Mouse (Mus musculus) MEL (cell line): Measurements from ENCODE around the gene Spef2.

Experiments
- CHD2 ChIP-seq: IDR thresholded peaks from 2 replicates; pipeline ENCODE4 v1.6.1; 2011; ENCODE audit warnings: low read length, improper control_type of control experiment
- CTCF ChIP-seq, 3 experiments: IDR thresholded peaks in 2 of 3; conservative IDR thresholded peaks in 1 of 3; 2 replicates each; pipeline ENCODE4 v1.5.1; 2011 to 2012; ENCODE audit warnings: low read length in 3 of 3, low read depth in 2 of 3, mild to moderate bottlenecking in 2 of 3, improper control_type of control experiment in 1 of 3, inconsistent platforms in 1 of 3, mixed read lengths in 1 of 3, moderate library complexity in 1 of 3; ENCODE audit not compliant: control insufficient read depth in 1 of 3, insufficient read depth in 1 of 3, poor library complexity in 1 of 3, severe bottlenecking in 1 of 3
- GATA1 ChIP-seq: IDR thresholded peaks from 2 replicates; pipeline ENCODE4 v1.6.1; 2011; ENCODE audit warnings: low read depth, low read length, improper control_type of control experiment
- KAT2A ChIP-seq: conservative IDR thresholded peaks from 2 replicates; pipeline ENCODE4 v1.6.1; 2012; ENCODE audit warnings: low read depth, low read length, improper control_type of control experiment, inconsistent platforms
- POLR2A ChIP-seq, 2 experiments: IDR thresholded peaks; 2 replicates each; pipeline ENCODE4 v1.6.1; 2011 to 2012; ENCODE audit warnings: low read length in 2 of 2, mild to moderate bottlenecking in 2 of 2, control low read depth in 1 of 2, improper control_type of control experiment in 1 of 2, low read depth in 1 of 2, moderate library complexity in 1 of 2; ENCODE audit not compliant: control insufficient read depth in 1 of 2, insufficient read depth in 1 of 2, poor library complexity in 1 of 2
- SMC3 ChIP-seq: IDR thresholded peaks from 2 replicates; pipeline ENCODE4 v1.6.1; 2011; ENCODE audit warnings: low read depth, low read length, improper control_type of control experiment
- TBP ChIP-seq: IDR thresholded peaks from 2 replicates; pipeline ENCODE4 v1.8.0; 2011; ENCODE audit warnings: low read depth, low read length, improper control_type of control experiment

DNA sequence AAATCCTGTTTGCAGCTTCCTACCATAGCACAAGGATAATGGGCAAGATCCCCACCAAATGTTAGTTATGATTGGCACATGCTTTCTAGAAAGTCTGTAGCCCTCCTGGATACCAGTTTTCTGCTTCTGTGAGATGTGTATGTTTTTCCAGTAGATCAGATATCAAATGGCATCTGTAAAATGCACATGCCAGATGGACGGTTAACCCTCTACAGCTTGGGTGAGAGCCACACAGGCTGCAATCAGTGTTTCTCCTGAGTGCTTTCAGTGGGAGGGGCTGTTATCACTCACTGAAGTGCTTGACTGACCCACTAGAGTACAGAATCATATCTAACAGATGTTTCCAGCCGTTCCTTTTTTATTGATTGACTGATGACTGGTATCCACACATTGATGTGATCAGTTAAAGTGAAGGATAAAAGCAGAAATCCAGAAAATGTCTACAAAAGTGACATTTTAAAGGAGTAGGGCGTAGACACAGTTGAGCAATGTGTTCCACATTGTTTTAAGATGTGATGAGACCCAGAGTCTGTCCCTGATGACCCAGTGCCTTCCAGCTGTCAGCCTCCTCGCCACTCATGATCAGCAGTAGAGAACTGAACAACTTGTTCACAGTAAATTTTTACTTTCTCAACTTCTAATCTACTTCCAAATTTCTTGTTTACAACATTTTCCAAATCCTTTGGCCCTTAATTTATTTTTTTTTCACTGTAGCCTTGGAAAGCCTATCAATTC lies 19.7 kb upstream of the Spef2 start:
- TF ChIP-seq TBP: no peak
- no peak for TF ChIP-seq POLR2A (IDR thresholded peaks at IDR 0.05; ENCODE audit: control insufficient read depth in 1 of 2, insufficient read depth in 1 of 2, low read depth in 1 of 2, low read length in 2 of 2, poor library complexity in 1 of 2)
- TF ChIP-seq SMC3: no peak
- TF ChIP-seq GATA1: no peak
- no peak for TF ChIP-seq KAT2A
- no peak for TF ChIP-seq CTCF (IDR thresholded peaks at IDR 0.05 in 2 of 3, conservative IDR thresholded peaks at IDR 0.05 in 1 of 3; ENCODE audit: control insufficient read depth in 1 of 3, insufficient read depth in 1 of 3, low read depth in 2 of 3, low read length in 3 of 3, poor library complexity in 1 of 3, severe bottlenecking in 1 of 3)
- TF ChIP-seq CHD2: no peak
